Mouse (Mus musculus): Measurements from ENCODE around the gene Muc3. TPM values are rescaled to one million over a fixed set of nuclear protein-coding genes. Genes with fewer than 3 reads are reported as not detected.
A peak's percentile ranks its signal among the peaks of the same experiment; 100 is the strongest.

Muc3 gene
- polyA plus RNA-seq, 1 experiment from 2014 or later: not detected

- no peaks in the 10 kb centered on the region for H3K27me3 ChIP-seq
Measured at GRCm38 (mm10) chr5:137090870-137091269, 58.3 kb downstream of the Muc3 start.

GRCm38 (mm10) chr5:137087410-137087809 is 61.7 kb downstream of the Muc3 start:
- WGBS: 62% methylated on average over 8 of the region's 8 CpGs
- Histone ChIP-seq H3K4me3 (no peak overlapping the region), H3K9me3 (replicated peaks) (no peaks in the 10 kb centered on the region), H3K27ac (0 out of 2 replicates have a peak overlapping the region, but pooled peaks have one; percentile 43), H3K4me1 (replicated peaks) (0 out of 2 replicates have a peak, but pooled peaks cover 3% of the 10 kb centered on the region), H3K27me3 (no peaks in the 10 kb centered on the region), H3K4me2 (no peak overlapping the region), H3K9ac (no peak overlapping the region), H3K36me3 (no peaks in the 10 kb centered on the region)
- ATAC-seq (replicated peaks; ENCODE audit: insufficient number of reproducible peaks, insufficient read depth, low FRiP score, low read depth): peak; percentile 51

More at GRCm38 (mm10) chr5:137090870-137091269, 58.3 kb downstream of the Muc3 start:
- 60% methylated on average over 10 of the region's 10 CpGs for WGBS
- Histone ChIP-seq H3K4me3 (no peak overlapping the region), H3K9me3 (replicated peaks) (no peaks in the 10 kb centered on the region), H3K4me2 (no peak overlapping the region), H3K4me1 (replicated peaks) (peaks cover 14% of the 10 kb centered on the region), H3K9ac (no peak overlapping the region), H3K36me3 (no peaks in the 10 kb centered on the region), H3K27ac (no peak overlapping the region)
- ATAC-seq (replicated peaks; ENCODE audit: insufficient number of reproducible peaks, insufficient read depth, low FRiP score, low read depth): no peak

GRCm38 (mm10) chr5:137085731-137086130 is 63.4 kb downstream of the Muc3 start:
- H3K4me1 ChIP-seq (replicated peaks): 0 out of 2 replicates have a peak, but pooled peaks cover under 1% of the 10 kb centered on the region
- ATAC-seq (replicated peaks; ENCODE audit: insufficient number of reproducible peaks, insufficient read depth, low FRiP score, low read depth): no peak
- H3K9ac ChIP-seq: no peak overlapping the region
- H3K36me3 ChIP-seq: no peaks in the 10 kb centered on the region
- H3K4me2 ChIP-seq: no peak overlapping the region
- no peaks in the 10 kb centered on the region for H3K27me3 ChIP-seq
- no peak overlapping the region for H3K4me3 ChIP-seq
- H3K9me3 ChIP-seq (replicated peaks): no peaks in the 10 kb centered on the region
- no peak overlapping the region for H3K27ac ChIP-seq
- 81% methylated on average over 3 of the region's 3 CpGs for WGBS

GRCm38 (mm10) chr5:137085021-137085420 is 64.1 kb downstream of the Muc3 start:
- Histone ChIP-seq H3K4me2 (no peak overlapping the region), H3K36me3 (no peaks in the 10 kb centered on the region), H3K9ac (no peak overlapping the region), H3K4me1 (replicated peaks) (peaks cover 3% of the 10 kb centered on the region), H3K9me3 (replicated peaks) (no peaks in the 10 kb centered on the region), H3K27me3 (no peaks in the 10 kb centered on the region), H3K4me3 (no peak overlapping the region), H3K27ac (no peak overlapping the region)
- no peak for ATAC-seq (replicated peaks; ENCODE audit: insufficient number of reproducible peaks, insufficient read depth, low FRiP score, low read depth)
- WGBS: 75% methylated on average over 6 of the region's 6 CpGs

Other genes with a start within 250 kb of the Muc3 start
- gene Ift22, start 241.2 kb downstream of the Muc3 start, polyA plus RNA-seq (2015; fragmentation: Nextera tagmentation; extraction: Ambion mirVana): 34.3 and 40.6 TPM in 2 replicates
- 221 and 240 TPM in 2 replicates for gene Fis1, start 196.0 kb downstream of the Muc3 start, polyA plus RNA-seq (2015; fragmentation: Nextera tagmentation; extraction: Ambion mirVana)
- gene Cldn15, start 182.7 kb downstream of the Muc3 start, polyA plus RNA-seq (2015; fragmentation: Nextera tagmentation; extraction: Ambion mirVana): 6.3 and 6.7 TPM in 2 replicates
- gene Plod3, start 162.3 kb downstream of the Muc3 start, polyA plus RNA-seq (2015; fragmentation: Nextera tagmentation; extraction: Ambion mirVana): 34.9 and 50.1 TPM in 2 replicates
- 79.5 and 79.9 TPM in 2 replicates for gene Znhit1, start 161.3 kb downstream of the Muc3 start, polyA plus RNA-seq (2015; fragmentation: Nextera tagmentation; extraction: Ambion mirVana)
- 0.10 TPM in 1 of 2 replicates, not detected in the other for gene Vgf, start 122.9 kb downstream of the Muc3 start, polyA plus RNA-seq (2015; fragmentation: Nextera tagmentation; extraction: Ambion mirVana)
- gene Ap1s1, start 103.2 kb downstream of the Muc3 start, polyA plus RNA-seq (2015; fragmentation: Nextera tagmentation; extraction: Ambion mirVana): 120 and 132 TPM in 2 replicates
- gene Serpine1, start 77.1 kb downstream of the Muc3 start, polyA plus RNA-seq (2015; fragmentation: Nextera tagmentation; extraction: Ambion mirVana): 1.3 and 1.4 TPM in 2 replicates
- gene Trim56, start 33.1 kb downstream of the Muc3 start, polyA plus RNA-seq (2015; fragmentation: Nextera tagmentation; extraction: Ambion mirVana): 6.5 and 9.4 TPM in 2 replicates
- gene Muc3a, start 63.1 kb upstream of the Muc3 start, polyA plus RNA-seq (2015; fragmentation: Nextera tagmentation; extraction: Ambion mirVana): 0.15 and 0.25 TPM in 2 replicates
- 8.1 and 15.8 TPM in 2 replicates for gene Ache, start 138.2 kb upstream of the Muc3 start, polyA plus RNA-seq (2015; fragmentation: Nextera tagmentation; extraction: Ambion mirVana)
- 6.1 and 11.2 TPM in 2 replicates for gene Ufsp1, start 145.3 kb upstream of the Muc3 start, polyA plus RNA-seq (2015; fragmentation: Nextera tagmentation; extraction: Ambion mirVana)
- gene Srrt, start 158.4 kb upstream of the Muc3 start, polyA plus RNA-seq (2015; fragmentation: Nextera tagmentation; extraction: Ambion mirVana): 70.5 and 95.7 TPM in 2 replicates
- 37.7 and 53.3 TPM in 2 replicates for gene Trip6, start 165.1 kb upstream of the Muc3 start, polyA plus RNA-seq (2015; fragmentation: Nextera tagmentation; extraction: Ambion mirVana)
- gene Slc12a9, start 184.3 kb upstream of the Muc3 start, polyA plus RNA-seq (2015; fragmentation: Nextera tagmentation; extraction: Ambion mirVana): 6.5 and 10.4 TPM in 2 replicates
- gene Ephb4, start 200.8 kb upstream of the Muc3 start, polyA plus RNA-seq (2015; fragmentation: Nextera tagmentation; extraction: Ambion mirVana): 32.9 and 42.9 TPM in 2 replicates

All from heart, embryonic 15.5 days (tissue).